Mouse (Mus musculus): Measurements from ENCODE around the gene Ckb.
A peak's percentile ranks its signal among the peaks of the same experiment; 100 is the strongest.
"Not testable (repeated sequence)": the region's sequence is repeated elsewhere in the genome, so short reads cannot be mapped to it uniquely, and the experiment has no call there.

The Ckb gene

GRCm38 (mm10) chr12:111672176-111672575 lies at the start of gene Ckb:
Ckb (minus strand) TSS chr12:111672338.
- DNase-seq (ENCODE audit: low read depth): no peak

GRCm38 (mm10) chr12:111720222-111720621 lies 48.1 kb upstream of the Ckb start:
- no peak for DNase-seq (ENCODE audit: low read depth)

- no peak for DNase-seq (ENCODE audit: low read depth)
Observed at GRCm38 (mm10) chr12:111718656-111719055, 46.5 kb upstream of the Ckb start.

GRCm38 (mm10) chr12:111716505-111716904 lies 44.4 kb upstream of the Ckb start:
- DNase-seq (ENCODE audit: low read depth): no peak

- not testable (repeated sequence) for DNase-seq (ENCODE audit: low read depth)
Observed at GRCm38 (mm10) chr12:111713880-111714279, 41.7 kb upstream of the Ckb start.

- DNase-seq (ENCODE audit: low read depth): peak; percentile 82
Observed at GRCm38 (mm10) chr12:111713004-111713651, 41.0 kb upstream of the Ckb start, which contains the start of the genes Bag5 and Apopt1. Bag5 (minus strand) TSS chr12:111713257. Apopt1 (plus strand) TSS chr12:111713261.

GRCm38 (mm10) chr12:111712476-111712875 lies 40.3 kb upstream of the Ckb start:
- no peak for DNase-seq (ENCODE audit: low read depth)

GRCm38 (mm10) chr12:111710091-111710490 lies 38.0 kb upstream of the Ckb start:
- no peak for DNase-seq (ENCODE audit: low read depth)

GRCm38 (mm10) chr12:111708181-111708580 lies 36.0 kb upstream of the Ckb start:
- DNase-seq (ENCODE audit: low read depth): no peak

- no peak for DNase-seq (ENCODE audit: low read depth)
Observed at GRCm38 (mm10) chr12:111705186-111705973, 33.2 kb upstream of the Ckb start.

- DNase-seq (ENCODE audit: low read depth): no peak
Observed at GRCm38 (mm10) chr12:111704609-111705008, 32.5 kb upstream of the Ckb start.

- DNase-seq (ENCODE audit: low read depth): no peak
Observed at GRCm38 (mm10) chr12:111703301-111703700, 31.2 kb upstream of the Ckb start.

GRCm38 (mm10) chr12:111700920-111701458 lies 28.9 kb upstream of the Ckb start:
- DNase-seq (ENCODE audit: low read depth): no peak

- DNase-seq (ENCODE audit: low read depth): no peak
Observed at GRCm38 (mm10) chr12:111699542-111699941, 27.4 kb upstream of the Ckb start.

- DNase-seq (ENCODE audit: low read depth): no peak
Observed at GRCm38 (mm10) chr12:111698346-111698913, 26.3 kb upstream of the Ckb start.

- DNase-seq (ENCODE audit: low read depth): no peak
Observed at GRCm38 (mm10) chr12:111697708-111698107, 25.6 kb upstream of the Ckb start.

GRCm38 (mm10) chr12:111696239-111696638 lies 24.1 kb upstream of the Ckb start:
- DNase-seq (ENCODE audit: low read depth): peak; percentile 71

- DNase-seq (ENCODE audit: low read depth): no peak
Observed at GRCm38 (mm10) chr12:111694880-111695804, 23.0 kb upstream of the Ckb start.

- no peak for DNase-seq (ENCODE audit: low read depth)
Observed at GRCm38 (mm10) chr12:111694271-111694781, 22.2 kb upstream of the Ckb start.

GRCm38 (mm10) chr12:111693341-111694270 lies 21.5 kb upstream of the Ckb start:
- no peak for DNase-seq (ENCODE audit: low read depth)
